Mouse (Mus musculus): Measurements from ENCODE around the gene Gm3020. TPM values are rescaled to one million over a fixed set of nuclear protein-coding genes. Genes with fewer than 3 reads are reported as not detected.

The Gm3020 gene
- polyA plus RNA-seq (2012; rRNA removed) = 1.1 and 2.1 TPM in 2 replicates

DNA sequence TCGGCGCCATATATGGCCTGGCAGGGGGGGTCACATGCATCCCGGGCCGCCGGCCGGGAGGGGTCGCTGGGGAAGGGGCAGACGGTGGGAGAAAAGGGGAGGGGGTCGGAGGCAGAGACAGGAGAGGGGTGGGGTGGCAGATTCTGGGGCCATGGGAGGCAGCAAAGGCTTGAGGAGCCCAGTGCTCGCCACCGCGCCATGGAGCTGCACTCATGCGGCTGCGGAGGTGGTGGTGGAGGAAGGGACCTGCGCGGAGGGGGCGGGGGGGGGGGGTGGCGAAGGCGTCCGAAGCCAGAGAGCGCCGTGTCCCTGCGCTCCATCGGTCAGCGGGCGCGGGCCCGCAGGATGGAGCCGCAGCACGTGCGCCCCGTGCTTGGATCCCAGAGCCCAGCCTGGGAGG lies at the start of gene Gm3020:
Gene Gm3020 (plus strand): TSS at position 301 of the 400 bp plus-strand sequence.

DNA sequence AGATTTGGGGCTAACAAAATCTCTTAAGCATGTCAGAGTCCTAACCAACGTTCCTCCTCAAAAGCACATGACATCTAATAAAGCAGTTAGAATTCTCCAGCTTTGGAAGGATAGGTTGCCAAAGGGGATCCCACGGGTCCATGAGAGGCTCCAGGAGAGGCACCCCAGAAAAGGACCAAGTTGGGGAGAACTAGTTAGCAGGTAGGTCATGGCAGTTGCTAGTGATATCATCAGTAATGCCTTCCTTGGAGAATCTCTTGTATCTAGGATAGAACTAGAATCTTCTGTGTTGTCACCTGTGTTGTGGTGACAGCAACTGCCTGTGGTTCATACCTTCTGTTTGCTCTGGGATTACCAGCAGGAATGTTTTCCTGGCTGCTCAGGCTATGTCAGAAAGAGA lies 17.6 kb upstream of the Gm3020 start, which contains the start of gene Gm3012:
Gene Gm3012 (plus strand): TSS at position 301 of the 400 bp plus-strand sequence.

DNA sequence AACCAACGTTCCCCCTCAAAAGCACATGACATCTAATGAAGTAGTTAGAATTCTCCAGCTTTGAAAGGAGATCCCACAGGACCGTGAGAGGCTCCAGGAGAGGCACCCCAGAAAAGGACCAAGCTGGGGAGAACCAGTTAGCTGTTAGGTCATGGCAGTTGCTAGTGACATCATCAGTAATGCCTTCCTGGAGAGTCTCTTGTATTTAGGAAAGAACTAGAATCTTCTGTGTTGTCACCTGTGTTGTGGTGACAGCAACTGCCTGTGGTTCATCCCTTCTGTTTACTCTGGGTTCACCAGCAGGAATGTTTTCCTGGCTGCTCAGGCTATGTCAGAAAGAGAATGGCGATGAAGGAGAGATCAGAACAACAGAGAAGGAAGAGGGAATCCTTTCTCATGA lies 36.7 kb downstream of the Gm3020 start, which contains the start of gene Gm3043:
Gene Gm3043 (plus strand): TSS at position 301 of the 400 bp plus-strand sequence.

Other genes starting within 250 kb of the Gm3020 start
- 1.1 and 2.1 TPM in 2 replicates for gene Gm10409, start 239.4 kb upstream of the Gm3020 start, polyA plus RNA-seq (2012; rRNA removed)
- gene Gm3005, start 223.9 kb upstream of the Gm3020 start, polyA plus RNA-seq (2012; rRNA removed) = 2.0 and 3.7 TPM in 2 replicates
- gene Gm10408, start 202.7 kb upstream of the Gm3020 start, polyA plus RNA-seq (2012; rRNA removed) = not detected in 2 replicates
- gene Gm3012, start 17.5 kb upstream of the Gm3020 start, polyA plus RNA-seq (2012; rRNA removed) = not detected in 2 replicates
- not detected in 2 replicates for gene Gm3043, start 36.8 kb downstream of the Gm3020 start, polyA plus RNA-seq (2012; rRNA removed)
- gene Gm3002, start 158.0 kb downstream of the Gm3020 start, polyA plus RNA-seq (2012; rRNA removed) = 1.2 and 2.3 TPM in 2 replicates
- gene Gm3033, start 194.2 kb downstream of the Gm3020 start, polyA plus RNA-seq (2012; rRNA removed) = not detected in 2 replicates
- gene Gm2916, start 232.1 kb downstream of the Gm3020 start, polyA plus RNA-seq (2012; rRNA removed) = 0.06 and 0.14 TPM in 2 replicates